Comparison of ENCODE assay signal across 8 mouse cellular contexts in the genomic region with DNA sequence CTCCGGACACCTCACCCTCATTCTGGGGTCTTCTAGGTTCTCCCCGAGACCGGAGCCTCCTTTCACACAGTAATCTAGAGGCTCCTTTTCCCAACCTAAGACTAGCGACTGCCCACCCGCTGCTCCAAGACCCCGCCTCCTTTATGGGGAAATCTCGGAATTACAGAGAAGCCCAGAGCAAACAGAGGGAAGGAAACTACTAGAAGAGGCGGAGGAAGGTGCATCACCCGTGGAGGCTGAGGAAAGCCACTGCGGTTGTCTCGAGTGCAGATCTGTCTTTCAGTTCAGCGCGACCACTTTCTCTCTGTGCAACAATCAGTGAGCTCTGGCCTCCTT. TPM values are rescaled to one million over a fixed set of nuclear protein-coding genes. Genes with fewer than 3 reads are reported as not detected.
DNase-seq lines count a peak whose midpoint lies in the region; ATAC-seq and TF ChIP-seq lines count a peak whose summit lies in the region.

No protein-coding gene starts in this region.

- peak overlapping the region; percentile 69; the same call in 1 of the 2 replicates for H3K9ac ChIP-seq in embryonic facial prominence, embryonic 14.5 days (ENCODE audit: low read depth, low read length)
- peak overlapping the region; percentile 78 for H3K9ac ChIP-seq in hindbrain, postnatal 0 days (replicated peaks; ENCODE audit: low read length)
- H3K9ac ChIP-seq in midbrain, embryonic 12.5 days (replicated peaks) = peak overlapping the region; percentile 71

- intact Hi-C loops in left cerebral cortex, adult 2 months (cut with DNase I) = no loop called here
- intact Hi-C loops in left cerebral cortex, postnatal 36 days (cut with DNase I) = no loop called here

- peak; percentile 53 for ATAC-seq in embryonic facial prominence, embryonic 14.5 days (ENCODE audit: low read depth)
- ATAC-seq in hindbrain, postnatal 0 days = peak; percentile 75; the same call in 1 of the 2 replicates
- ATAC-seq in midbrain, embryonic 12.5 days (ENCODE audit: low FRiP score, low read depth) = no peak

- DNase-seq in left cerebral cortex, adult 2 months (ENCODE audit: extremely low spot score in 1 of 2, low spot score in 2 of 2) = no peak
- DNase-seq in left cerebral cortex, postnatal 36 days (ENCODE audit: low spot score in 2 of 2) = no peak
- no peak for DNase-seq in embryonic facial prominence, embryonic 14.5 days (ENCODE audit: low spot score)
- no peak for DNase-seq in hindbrain, postnatal 0 days (ENCODE audit: low spot score)
- no peak for DNase-seq in T-cell, adult 2 months (ENCODE audit: low spot score)
- no peak for DNase-seq in frontal cortex, adult 2 months (ENCODE audit: extremely low spot score in 1 of 2, low spot score in 1 of 2)
- DNase-seq in spleen, postnatal 4 days (ENCODE audit: low spot score in 2 of 2) = no peak

- TF ChIP-seq CTCF in left cerebral cortex, adult 2 months (IDR thresholded peaks at IDR 0.05) = no peak
- no peak for TF ChIP-seq CTCF in hindbrain, postnatal 0 days (IDR thresholded peaks at IDR 0.05; ENCODE audit: low read depth)

- H3K4me2 ChIP-seq in embryonic facial prominence, embryonic 14.5 days (ENCODE audit: low read depth, low read length) = peak overlapping the region; percentile 76
- peak overlapping the region; percentile 79 for H3K4me2 ChIP-seq in hindbrain, postnatal 0 days (ENCODE audit: low read depth, low read length)
- peak overlapping the region; percentile 98 for H3K4me2 ChIP-seq in midbrain, embryonic 12.5 days (replicated peaks)

- peak overlapping the region; percentile 44 for H3K27ac ChIP-seq in left cerebral cortex, adult 2 months
- H3K27ac ChIP-seq in embryonic facial prominence, embryonic 14.5 days (replicated peaks; ENCODE audit: low read depth, low read length) = no peak overlapping the region
- peak overlapping the region; percentile 79 for H3K27ac ChIP-seq in hindbrain, postnatal 0 days
- H3K27ac ChIP-seq in midbrain, embryonic 12.5 days (replicated peaks) = no peak overlapping the region

- no peaks in the 10 kb centered on the region for H3K27me3 ChIP-seq in embryonic facial prominence, embryonic 14.5 days (replicated peaks; ENCODE audit: control insufficient read depth, insufficient read depth, low read length)
- H3K27me3 ChIP-seq in hindbrain, postnatal 0 days (ENCODE audit: insufficient read depth, low read length) = no peaks in the 10 kb centered on the region
- H3K27me3 ChIP-seq in midbrain, embryonic 12.5 days = peaks cover 23% of the 10 kb centered on the region

- WGBS in embryonic facial prominence, embryonic 14.5 days = 5% methylated on average over 13 of the region's 13 CpGs
- WGBS in hindbrain, postnatal 0 days = 8% methylated on average over 13 of the region's 13 CpGs
- WGBS in midbrain, embryonic 12.5 days = 9% methylated on average over 13 of the region's 13 CpGs

- no peaks in the 10 kb centered on the region for H3K9me3 ChIP-seq in embryonic facial prominence, embryonic 14.5 days (ENCODE audit: control insufficient read depth, low read length)
- H3K9me3 ChIP-seq in hindbrain, postnatal 0 days (ENCODE audit: low read length) = no peaks in the 10 kb centered on the region
- no peaks in the 10 kb centered on the region for H3K9me3 ChIP-seq in midbrain, embryonic 12.5 days

- H3K4me3 ChIP-seq in left cerebral cortex, adult 2 months = peak overlapping the region; percentile 78
- H3K4me3 ChIP-seq in embryonic facial prominence, embryonic 14.5 days (ENCODE audit: low read depth, low read length) = peak overlapping the region; percentile 67
- H3K4me3 ChIP-seq in hindbrain, postnatal 0 days (ENCODE audit: low read length) = peak overlapping the region; percentile 71
- peak overlapping the region; percentile 68 for H3K4me3 ChIP-seq in midbrain, embryonic 12.5 days

- peaks cover 5% of the 10 kb centered on the region; the same call in 1 of the 2 replicates for H3K4me1 ChIP-seq in embryonic facial prominence, embryonic 14.5 days (ENCODE audit: control insufficient read depth, insufficient read depth, low read length)
- 0 out of 2 replicates have a peak, but pooled peaks cover 3% of the 10 kb centered on the region for H3K4me1 ChIP-seq in hindbrain, postnatal 0 days (ENCODE audit: insufficient read depth, low read length)
- peaks cover 6% of the 10 kb centered on the region for H3K4me1 ChIP-seq in midbrain, embryonic 12.5 days

- H3K36me3 ChIP-seq in embryonic facial prominence, embryonic 14.5 days (ENCODE audit: control insufficient read depth, insufficient read depth, low read length) = no peaks in the 10 kb centered on the region
- no peaks in the 10 kb centered on the region for H3K36me3 ChIP-seq in hindbrain, postnatal 0 days (ENCODE audit: insufficient read depth, low read length)
- no peaks in the 10 kb centered on the region for H3K36me3 ChIP-seq in midbrain, embryonic 12.5 days

RNA-seq across cellular contexts. Expression of a gene that starts 0.3 kb away (rescaled TPM):
- 10 to 100 TPM; 27.9 to 31.8 TPM for total RNA-seq in left cerebral cortex, adult 2 months (2021)
- total RNA-seq in left cerebral cortex, postnatal 36 days (2021) = 10 to 100 TPM; 25.4 to 32.9 TPM
- 2.0 and 2.3 TPM in 2 replicates for polyA plus RNA-seq in embryonic facial prominence, embryonic 14.5 days (2014; fragmentation: Nextera tagmentation; extraction: Ambion mirVana)
- 11.9 and 13.4 TPM in 2 replicates for total RNA-seq in hindbrain, postnatal 0 days (2014; rRNA removed)
- polyA plus RNA-seq in hindbrain, postnatal 0 days (2015; fragmentation: Nextera tagmentation; extraction: Ambion mirVana) = 8.1 and 8.6 TPM in 2 replicates
- polyA plus RNA-seq in midbrain, embryonic 12.5 days (2016; fragmentation: Nextera tagmentation; extraction: Ambion mirVana) = 3.8 and 4.6 TPM in 2 replicates
- 13.7 and 15.0 TPM in 2 replicates for polyA plus RNA-seq in frontal cortex, adult 2 months (2012; rRNA removed)

RNA-seq across cellular contexts. Expression of a gene that starts 15.1 kb away (rescaled TPM):
- 10 to 100 TPM; 39.5 to 45.9 TPM for total RNA-seq in left cerebral cortex, adult 2 months (2021)
- total RNA-seq in left cerebral cortex, postnatal 36 days (2021) = 10 to 100 TPM; 41.2 to 42.6 TPM
- polyA plus RNA-seq in embryonic facial prominence, embryonic 14.5 days (2014; fragmentation: Nextera tagmentation; extraction: Ambion mirVana) = 78.8 and 95.0 TPM in 2 replicates
- 94.0 and 111 TPM in 2 replicates for total RNA-seq in hindbrain, postnatal 0 days (2014; rRNA removed)
- polyA plus RNA-seq in hindbrain, postnatal 0 days (2015; fragmentation: Nextera tagmentation; extraction: Ambion mirVana) = 78.3 and 79.2 TPM in 2 replicates
- polyA plus RNA-seq in midbrain, embryonic 12.5 days (2016; fragmentation: Nextera tagmentation; extraction: Ambion mirVana) = 179 and 189 TPM in 2 replicates
- polyA plus RNA-seq in frontal cortex, adult 2 months (2012; rRNA removed) = 45.7 and 46.2 TPM in 2 replicates

RNA-seq across cellular contexts. Expression of a gene that starts 18.7 kb away (rescaled TPM):
- 10 to 100 TPM; 52.7 to 55.3 TPM for total RNA-seq in left cerebral cortex, adult 2 months (2021)
- total RNA-seq in left cerebral cortex, postnatal 36 days (2021) = 10 to 100 TPM; 50.8 to 64.8 TPM
- 104 and 109 TPM in 2 replicates for polyA plus RNA-seq in embryonic facial prominence, embryonic 14.5 days (2014; fragmentation: Nextera tagmentation; extraction: Ambion mirVana)
- 83.5 and 90.4 TPM in 2 replicates for total RNA-seq in hindbrain, postnatal 0 days (2014; rRNA removed)
- 138 and 139 TPM in 2 replicates for polyA plus RNA-seq in hindbrain, postnatal 0 days (2015; fragmentation: Nextera tagmentation; extraction: Ambion mirVana)
- 125 and 129 TPM in 2 replicates for polyA plus RNA-seq in midbrain, embryonic 12.5 days (2016; fragmentation: Nextera tagmentation; extraction: Ambion mirVana)
- polyA plus RNA-seq in frontal cortex, adult 2 months (2012; rRNA removed) = 52.3 and 64.9 TPM in 2 replicates

RNA-seq across cellular contexts. Expression of a gene that starts 36.8 kb away (rescaled TPM):
- 10 to 100 TPM; 40.0 to 48.1 TPM for total RNA-seq in left cerebral cortex, adult 2 months (2021)
- 10 to 100 TPM; 42.1 to 47.8 TPM for total RNA-seq in left cerebral cortex, postnatal 36 days (2021)
- 4.2 and 5.6 TPM in 2 replicates for polyA plus RNA-seq in embryonic facial prominence, embryonic 14.5 days (2014; fragmentation: Nextera tagmentation; extraction: Ambion mirVana)
- 17.9 and 37.6 TPM in 2 replicates for total RNA-seq in hindbrain, postnatal 0 days (2014; rRNA removed)
- 7.3 and 9.1 TPM in 2 replicates for polyA plus RNA-seq in hindbrain, postnatal 0 days (2015; fragmentation: Nextera tagmentation; extraction: Ambion mirVana)
- polyA plus RNA-seq in midbrain, embryonic 12.5 days (2016; fragmentation: Nextera tagmentation; extraction: Ambion mirVana) = 9.9 and 11.4 TPM in 2 replicates
- 32.7 and 36.4 TPM in 2 replicates for polyA plus RNA-seq in frontal cortex, adult 2 months (2012; rRNA removed)

RNA-seq across cellular contexts. Expression of a gene that starts 46.9 kb away (rescaled TPM):
- 10 to 100 TPM; 21.7 to 33.7 TPM for total RNA-seq in left cerebral cortex, adult 2 months (2021)
- total RNA-seq in left cerebral cortex, postnatal 36 days (2021) = 10 to 100 TPM; 13.7 to 30.9 TPM
- 0.07 TPM in 1 of 2 replicates, not detected in the other for polyA plus RNA-seq in embryonic facial prominence, embryonic 14.5 days (2014; fragmentation: Nextera tagmentation; extraction: Ambion mirVana)
- total RNA-seq in hindbrain, postnatal 0 days (2014; rRNA removed) = 1.9 and 3.0 TPM in 2 replicates
- polyA plus RNA-seq in hindbrain, postnatal 0 days (2015; fragmentation: Nextera tagmentation; extraction: Ambion mirVana) = 0.13 and 0.20 TPM in 2 replicates
- polyA plus RNA-seq in midbrain, embryonic 12.5 days (2016; fragmentation: Nextera tagmentation; extraction: Ambion mirVana) = 0.07 and 0.20 TPM in 2 replicates
- polyA plus RNA-seq in frontal cortex, adult 2 months (2012; rRNA removed) = 19.8 and 36.8 TPM in 2 replicates

Comparison
In these comparisons a context has a peak if more than half of its experiments do, and no peak if none do; other contexts are left out.
1. H3K27ac ChIP-seq: peak in left cerebral cortex, adult 2 months (single experiment) and hindbrain, postnatal 0 days (single experiment); none in embryonic facial prominence, embryonic 14.5 days (single experiment) and midbrain, embryonic 12.5 days (single experiment).
2. Peak in every context shown above with its lines, with median percentiles within 50 percentile points of each other: H3K4me3 ChIP-seq, H3K4me2 ChIP-seq and H3K9ac ChIP-seq.